Mouse (Mus musculus) myocyte (in vitro differentiated cells): ENCODE measurements around the gene Cbr2. TPM values are rescaled to one million over a fixed set of nuclear protein-coding genes. Genes with fewer than 3 reads are reported as not detected.

ENCODE experiments used
- H3K27me3 ChIP-seq: one replicate; pipeline ENCODE4 v1.6.1; 2011; ENCODE audit not compliant: control insufficient read depth, insufficient read depth, insufficient read length
- H3K36me3 ChIP-seq: one replicate; pipeline ENCODE4 v1.6.1; 2011; ENCODE audit not compliant: control insufficient read depth, insufficient read depth
- H3K4me2 ChIP-seq: one replicate; pipeline ENCODE4 v1.6.1; 2011; ENCODE audit warnings: low read depth, control low read depth
- H3K4me3 ChIP-seq: one replicate; pipeline ENCODE4 v1.5.1; 2011; ENCODE audit warnings: mild to moderate bottlenecking, control low read depth, moderate library complexity
- H3K79me2 ChIP-seq: one replicate; pipeline ENCODE4 v1.6.1; 2011; ENCODE audit not compliant: control insufficient read depth, insufficient read depth
- H3ac ChIP-seq: one replicate; pipeline ENCODE4 v1.6.1; 2011; ENCODE audit not compliant: control insufficient read depth, insufficient read length
- CEBPB ChIP-seq: IDR thresholded peaks from 2 replicates; pipeline ENCODE4 v1.6.1; 2011; ENCODE audit warnings: mild to moderate bottlenecking, moderate library complexity; ENCODE audit not compliant: poor library complexity, insufficient read depth, severe bottlenecking
- E2F4 ChIP-seq: IDR thresholded peaks from one replicate; pipeline ENCODE4 v1.6.1; 2011; ENCODE audit warnings: mild to moderate bottlenecking, control low read depth, moderate library complexity; ENCODE audit not compliant: insufficient read depth
- MAX ChIP-seq: IDR thresholded peaks from one replicate; pipeline ENCODE4 v1.6.1; 2011; ENCODE audit warnings: low read depth, mild to moderate bottlenecking, control low read depth
- MYOD1 ChIP-seq, 3 experiments: IDR thresholded peaks; one replicate each; pipeline ENCODE4 v1.6.1; 2011; ENCODE audit warnings: control low read depth in 2 of 3, low read depth in 2 of 3, mild to moderate bottlenecking in 2 of 3, moderate library complexity in 1 of 3; ENCODE audit not compliant: insufficient read length in 2 of 3, control insufficient read depth in 1 of 3
- MYOG ChIP-seq, 3 experiments: IDR thresholded peaks; one replicate each; pipeline ENCODE4 v1.6.1; 2011; ENCODE audit warnings: control low read depth in 2 of 3, low read depth in 2 of 3, mild to moderate bottlenecking in 2 of 3; ENCODE audit not compliant: insufficient read length in 2 of 3, control insufficient read depth in 1 of 3, insufficient read depth in 1 of 3
- POLR2A ChIP-seq: IDR thresholded peaks from one replicate; pipeline ENCODE4 v1.6.1; 2011; ENCODE audit warnings: low read depth, mild to moderate bottlenecking, control low read depth, moderate library complexity; ENCODE audit not compliant: insufficient read length
- POLR2AphosphoS2 ChIP-seq: IDR thresholded peaks from one replicate; pipeline ENCODE4 v1.6.1; 2011; ENCODE audit warnings: low read depth, control low read depth; ENCODE audit not compliant: insufficient read length
- REST ChIP-seq: IDR thresholded peaks from one replicate; pipeline ENCODE4 v1.6.1; 2011; ENCODE audit warnings: mild to moderate bottlenecking, control low read depth, moderate library complexity; ENCODE audit not compliant: insufficient read depth, insufficient read length
- SRF ChIP-seq: IDR thresholded peaks from one replicate; pipeline ENCODE4 v1.6.1; 2011; ENCODE audit warnings: low read depth; ENCODE audit not compliant: control insufficient read depth, insufficient read length
- TCF12 ChIP-seq: IDR thresholded peaks from one replicate; pipeline ENCODE4 v1.6.1; 2011; ENCODE audit warnings: mild to moderate bottlenecking, control low read depth; ENCODE audit not compliant: poor library complexity, insufficient read depth, severe bottlenecking
- TCF3 ChIP-seq: IDR thresholded peaks from one replicate; pipeline ENCODE4 v1.6.1; 2011; ENCODE audit warnings: low read depth, control low read depth; ENCODE audit not compliant: insufficient read length
- USF1 ChIP-seq: IDR thresholded peaks from one replicate; pipeline ENCODE4 v1.6.1; 2011; ENCODE audit warnings: low read depth, mild to moderate bottlenecking, control low read depth, moderate library complexity
- polyA plus RNA-seq: library from polyadenylated mRNA; unstranded; fragments of >200 nt; fragmentation: generic; extraction: Trizol; gene quantifications from one replicate; pipeline ENCODE4 v1.2.1, GENCODE M21; 2012; ENCODE audit warnings: missing spikeins

The Cbr2 gene
- polyA plus RNA-seq, 1 experiment, result 183 TPM

DNA sequence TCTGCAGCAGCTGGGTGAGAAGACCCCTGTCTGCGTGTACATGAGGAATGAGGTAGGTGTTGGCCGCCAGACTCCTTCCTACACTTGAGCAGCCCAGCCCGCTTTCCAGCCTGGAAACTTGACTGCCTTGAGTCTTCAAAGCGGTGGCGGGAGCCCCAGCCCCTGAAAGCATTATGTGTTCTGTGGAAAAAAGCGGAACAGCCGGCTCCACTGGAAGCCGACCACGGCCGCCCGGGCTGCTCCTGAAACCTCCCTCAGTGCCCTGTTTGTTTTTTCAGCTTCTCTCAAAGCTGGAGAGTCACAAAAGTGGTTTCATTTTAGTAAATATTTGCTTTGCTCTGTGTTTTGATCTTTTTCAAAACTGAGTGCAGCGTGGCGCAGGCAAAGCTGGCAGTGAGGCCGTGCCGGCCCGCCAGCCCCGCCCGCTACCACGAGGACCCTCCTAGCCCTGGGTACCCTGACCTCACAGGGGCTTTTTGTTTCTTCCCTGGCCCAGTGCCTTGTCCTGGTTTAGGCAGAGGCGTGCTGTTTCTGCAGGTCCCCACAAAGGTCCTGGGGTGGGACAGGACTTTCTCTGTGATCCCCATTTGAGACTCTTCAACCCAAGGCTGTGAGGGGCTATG lies 45.2 kb downstream of the Cbr2 start:
- Histone ChIP-seq H3K79me2 (no peaks in the 10 kb centered on the region), H3K4me2 (no peak overlapping the region), H3K36me3 (peaks cover 18% of the 10 kb centered on the region), H3ac (no peak overlapping the region), H3K4me3 (no peak overlapping the region), H3K27me3 (no peaks in the 10 kb centered on the region)
- TF ChIP-seq REST (no peak), SRF (no peak), POLR2A (no peak), TCF3 (no peak)

DNA sequence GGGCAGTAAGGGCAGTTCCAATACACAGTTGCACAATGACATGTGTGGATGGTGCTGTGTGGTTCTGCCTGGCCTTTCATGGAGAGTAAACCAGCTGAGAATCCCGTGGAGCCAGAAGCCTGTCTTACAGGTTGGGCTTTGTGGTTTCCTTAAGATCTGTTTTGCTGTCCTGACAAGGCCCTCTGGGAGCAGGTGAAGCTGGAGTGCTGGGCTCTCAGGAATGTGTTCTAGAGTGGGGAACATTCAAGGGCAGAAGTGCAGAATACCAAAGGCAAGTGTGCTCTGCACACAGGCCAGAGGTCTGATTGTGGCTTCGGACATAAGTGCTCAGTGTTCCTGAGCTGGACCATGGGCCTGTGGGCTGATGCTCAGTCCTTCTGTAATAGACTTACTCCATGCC lies 47.3 kb downstream of the Cbr2 start:
- Histone ChIP-seq H3ac (no peak overlapping the region), H3K79me2 (no peaks in the 10 kb centered on the region), H3K36me3 (peaks cover 15% of the 10 kb centered on the region), H3K4me3 (no peak overlapping the region), H3K27me3 (no peaks in the 10 kb centered on the region), H3K4me2 (no peak overlapping the region)
- TF ChIP-seq TCF3 (no peak), MYOG (IDR thresholded peaks at IDR 0.05; ENCODE audit: control insufficient read depth in 1 of 3, insufficient read depth in 1 of 3, insufficient read length in 2 of 3, low read depth in 2 of 3) (peak in 2 of 3 experiments; percentile 43 to 66)

DNA sequence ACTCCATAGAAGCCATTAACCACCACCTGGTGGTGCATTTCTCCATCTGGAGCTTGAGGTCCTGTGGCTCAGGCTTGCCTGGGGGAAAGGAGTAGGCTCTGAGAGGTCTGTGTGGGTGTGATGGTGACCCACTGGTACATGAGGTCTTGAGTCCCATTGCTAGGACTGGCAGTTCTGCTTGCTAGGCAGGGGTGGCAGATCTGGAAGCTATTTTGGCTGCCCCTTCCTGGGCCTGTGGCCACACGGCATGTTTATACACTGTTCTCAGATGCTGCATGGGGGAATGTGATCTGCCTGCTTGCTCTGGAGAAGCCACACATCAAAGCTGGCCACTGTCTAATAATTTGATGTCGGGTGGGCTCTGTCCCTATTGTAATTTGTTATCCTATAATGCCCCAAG lies 47.8 kb downstream of the Cbr2 start:
- Histone ChIP-seq H3K27me3 (no peaks in the 10 kb centered on the region), H3K36me3 (peaks cover 15% of the 10 kb centered on the region), H3ac (no peak overlapping the region), H3K4me2 (no peak overlapping the region), H3K79me2 (no peaks in the 10 kb centered on the region), H3K4me3 (no peak overlapping the region)
- TF ChIP-seq E2F4, result no peak
- no peak for TF ChIP-seq CEBPB
- no peak for TF ChIP-seq TCF3
- no peak for TF ChIP-seq POLR2AphosphoS2

DNA sequence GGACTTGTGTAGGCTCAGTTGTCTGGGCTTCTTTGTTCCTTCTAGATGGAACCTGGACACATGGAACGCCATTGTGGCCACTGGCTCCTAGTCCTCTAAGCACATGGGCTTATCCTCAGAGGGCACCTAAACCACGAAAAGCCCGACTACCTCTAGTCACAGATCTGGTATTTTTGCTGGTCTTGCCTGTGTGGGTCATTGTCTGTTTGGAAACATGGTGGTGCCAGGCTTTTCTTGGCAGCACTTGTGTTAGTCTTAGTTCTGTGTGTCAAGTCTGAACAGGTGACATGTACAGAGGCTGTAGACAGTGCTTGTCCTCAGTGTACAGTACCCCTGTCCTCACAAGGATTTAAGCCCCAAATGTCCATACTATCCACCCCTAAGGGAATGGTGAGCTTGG lies 48.4 kb downstream of the Cbr2 start:
- H3K27me3 ChIP-seq, result no peaks in the 10 kb centered on the region
- H3K79me2 ChIP-seq, result no peaks in the 10 kb centered on the region
- no peak overlapping the region for H3K4me3 ChIP-seq
- peak overlapping the region; percentile 56 for H3K4me2 ChIP-seq
- no peak overlapping the region for H3ac ChIP-seq
- TF ChIP-seq REST, result no peak
- TF ChIP-seq MYOD1 (IDR thresholded peaks at IDR 0.05; ENCODE audit: control insufficient read depth in 1 of 3, insufficient read length in 2 of 3, low read depth in 2 of 3), result peak in 1 of 3 experiments; percentile 30
- peaks cover 14% of the 10 kb centered on the region for H3K36me3 ChIP-seq

DNA sequence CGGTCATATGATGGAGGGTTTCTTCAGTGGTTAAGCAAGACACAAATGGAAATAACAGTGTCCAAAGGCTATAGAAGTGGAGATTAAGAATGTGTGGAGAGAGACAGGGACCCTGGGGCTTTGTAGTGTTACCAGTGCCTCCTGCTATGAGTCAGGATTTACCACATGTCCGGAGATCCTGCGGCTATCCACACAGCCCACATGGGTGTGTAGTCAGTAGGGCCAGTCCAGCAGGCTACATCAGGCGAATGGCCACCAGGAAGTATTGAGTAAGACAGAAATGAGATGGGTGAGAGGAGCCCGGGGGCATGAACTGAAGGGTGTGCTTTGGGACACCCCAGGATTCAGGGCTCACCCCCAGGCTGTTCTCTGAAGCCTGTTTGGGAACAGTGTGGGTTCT lies 49.2 kb downstream of the Cbr2 start:
- Histone ChIP-seq H3K4me3 (no peak overlapping the region), H3ac (no peak overlapping the region), H3K79me2 (no peaks in the 10 kb centered on the region), H3K27me3 (no peaks in the 10 kb centered on the region), H3K4me2 (peak overlapping the region; percentile 56), H3K36me3 (peaks cover 7% of the 10 kb centered on the region)
- TF ChIP-seq POLR2A (no peak), CEBPB (peak; percentile 66), E2F4 (no peak), TCF3 (no peak), SRF (no peak), MYOD1 (IDR thresholded peaks at IDR 0.05; ENCODE audit: control insufficient read depth in 1 of 3, insufficient read length in 2 of 3, low read depth in 2 of 3) (peak in 1 of 3 experiments; percentile 56), MYOG (IDR thresholded peaks at IDR 0.05; ENCODE audit: control insufficient read depth in 1 of 3, insufficient read depth in 1 of 3, insufficient read length in 2 of 3, low read depth in 2 of 3) (peak in 1 of 3 experiments; percentile 56), USF1 (peak; percentile 23)

DNA sequence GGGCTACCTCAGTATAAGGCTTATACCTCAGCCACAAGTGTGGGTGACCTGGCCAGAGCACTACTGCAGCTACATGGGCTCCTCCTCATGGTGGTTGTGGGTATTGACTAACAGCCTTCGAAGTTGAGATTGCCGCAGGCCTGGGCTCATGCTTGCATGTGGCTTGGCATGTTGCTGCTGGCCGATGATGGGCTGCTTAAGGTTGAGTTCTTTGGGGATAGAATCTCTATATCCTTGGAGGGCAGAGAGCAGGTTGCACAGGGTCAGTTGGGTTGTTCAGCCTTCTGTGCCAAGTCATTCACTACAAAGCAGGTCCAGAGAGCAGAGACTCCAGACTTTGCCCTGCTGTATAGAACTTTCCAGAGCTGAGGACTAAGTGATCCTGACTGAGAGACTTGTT lies 52.0 kb downstream of the Cbr2 start:
- Histone ChIP-seq H3K79me2 (no peaks in the 10 kb centered on the region), H3ac (no peak overlapping the region), H3K4me3 (no peak overlapping the region), H3K4me2 (no peak overlapping the region), H3K36me3 (peaks cover 7% of the 10 kb centered on the region), H3K27me3 (no peaks in the 10 kb centered on the region)
- TF ChIP-seq SRF, result no peak
- no peak for TF ChIP-seq USF1
- no peak for TF ChIP-seq MYOD1 (IDR thresholded peaks at IDR 0.05; ENCODE audit: control insufficient read depth in 1 of 3, insufficient read length in 2 of 3, low read depth in 2 of 3)
- no peak for TF ChIP-seq MYOG (IDR thresholded peaks at IDR 0.05; ENCODE audit: control insufficient read depth in 1 of 3, insufficient read depth in 1 of 3, insufficient read length in 2 of 3, low read depth in 2 of 3)
- TF ChIP-seq MAX, result no peak
- no peak for TF ChIP-seq CEBPB
- no peak for TF ChIP-seq TCF12
- TF ChIP-seq E2F4, result no peak
- no peak for TF ChIP-seq POLR2A

Other genes starting within 250 kb of the Cbr2 start
- gene Mrpl12, start 247.5 kb downstream of the Cbr2 start, polyA plus RNA-seq, result 218 TPM
- 43.8 TPM for gene Slc25a10, start 240.3 kb downstream of the Cbr2 start, polyA plus RNA-seq
- 0.05 TPM for gene Gcgr, start 201.4 kb downstream of the Cbr2 start, polyA plus RNA-seq
- gene Mcrip1, start 182.4 kb downstream of the Cbr2 start, polyA plus RNA-seq, result 237 TPM
- 1.0 TPM for gene Ppp1r27, start 181.0 kb downstream of the Cbr2 start, polyA plus RNA-seq
- 444 TPM for gene P4hb, start 158.9 kb downstream of the Cbr2 start, polyA plus RNA-seq
- gene Arhgdia, start 150.5 kb downstream of the Cbr2 start, polyA plus RNA-seq, result 837 TPM
- 113 TPM for gene Alyref, start 133.7 kb downstream of the Cbr2 start, polyA plus RNA-seq
- gene Anapc11, start 133.7 kb downstream of the Cbr2 start, polyA plus RNA-seq, result 184 TPM
- gene Npb, start 123.6 kb downstream of the Cbr2 start, polyA plus RNA-seq, result 0.32 TPM
- gene Pcyt2, start 114.2 kb downstream of the Cbr2 start, polyA plus RNA-seq, result 117 TPM
- gene Sirt7, start 106.9 kb downstream of the Cbr2 start, polyA plus RNA-seq, result 29.9 TPM
- gene Mafg, start 98.5 kb downstream of the Cbr2 start, polyA plus RNA-seq, result 43.1 TPM
- gene Pycr1, start 88.3 kb downstream of the Cbr2 start, polyA plus RNA-seq, result 56.9 TPM
- gene Myadml2, start 84.0 kb downstream of the Cbr2 start, polyA plus RNA-seq, result 4.6 TPM
- 0.19 TPM for gene Notum, start 70.9 kb downstream of the Cbr2 start, polyA plus RNA-seq
- gene Aspscr1, start 59.1 kb downstream of the Cbr2 start, polyA plus RNA-seq, result 65.9 TPM
- gene Cenpx, start 18.4 kb downstream of the Cbr2 start, polyA plus RNA-seq, result 42.5 TPM
- gene Lrrc45, start 18.2 kb downstream of the Cbr2 start, polyA plus RNA-seq, result 10.6 TPM
- gene Rac3, start 10.6 kb downstream of the Cbr2 start, polyA plus RNA-seq, result 1.9 TPM
- 21.2 TPM for gene Dcxr, start 4.8 kb downstream of the Cbr2 start, polyA plus RNA-seq
- 130 TPM for gene Hmga1b, start 30.7 kb upstream of the Cbr2 start, polyA plus RNA-seq
- 19.7 TPM for gene Rfng, start 52.1 kb upstream of the Cbr2 start, polyA plus RNA-seq
- 179 TPM for gene Gps1, start 52.2 kb upstream of the Cbr2 start, polyA plus RNA-seq
- gene Dus1l, start 64.3 kb upstream of the Cbr2 start, polyA plus RNA-seq, result 58.3 TPM
- 226 TPM for gene Fasn, start 92.4 kb upstream of the Cbr2 start, polyA plus RNA-seq
- gene Ccdc57, start 200.8 kb upstream of the Cbr2 start, polyA plus RNA-seq, result 1.8 TPM
- gene Slc16a3, start 216.4 kb upstream of the Cbr2 start, polyA plus RNA-seq, result 9.7 TPM